Mouse (Mus musculus) kidney, adult 2 months (tissue): ENCODE data around the gene 2310033P09Rik. TPM values are rescaled to one million over a fixed set of nuclear protein-coding genes. Genes with fewer than 3 reads are reported as not detected.

Source experiments
- DNase-seq: peaks from one replicate; pipeline ENCODE4 v3.0.0; 2021
- H3K27ac ChIP-seq: fragments of 200-500 bp; 2 replicates; pipeline ENCODE4 v1.5.1; 2012; ENCODE audit warnings: low read depth, low read length, control low read depth, inconsistent platforms; ENCODE audit not compliant: insufficient read depth
- H3K27me3 ChIP-seq: fragments of 200-500 bp; replicated peaks from 2 replicates; pipeline ENCODE4 v1.6.1; 2012; ENCODE audit warnings: mild to moderate bottlenecking, moderate library complexity, low read length, inconsistent platforms; ENCODE audit not compliant: control insufficient read depth, insufficient read depth
- H3K36me3 ChIP-seq: fragments of 200-500 bp; 2 replicates; pipeline ENCODE4 v1.6.1; 2012; ENCODE audit warnings: mild to moderate bottlenecking, moderate library complexity, low read length, inconsistent platforms; ENCODE audit not compliant: control insufficient read depth, insufficient read depth
- H3K4me1 ChIP-seq: fragments of 200-500 bp; 2 replicates; pipeline ENCODE4 v1.6.1; 2011; ENCODE audit warnings: low read length; ENCODE audit not compliant: control insufficient read depth, insufficient read depth
- H3K4me3 ChIP-seq: fragments of 200-500 bp; 2 replicates; pipeline ENCODE4 v1.5.1; 2011; ENCODE audit warnings: mild to moderate bottlenecking, low read depth, low read length, control low read depth; ENCODE audit not compliant: insufficient read depth
- CTCF ChIP-seq: fragments of 200-500 bp; conservative IDR thresholded peaks from 2 replicates; pipeline ENCODE4 v1.5.1; 2011; ENCODE audit warnings: low read depth, mild to moderate bottlenecking, control low read depth, low read length, moderate library complexity, mixed read lengths; ENCODE audit not compliant: insufficient read depth, insufficient read length
- POLR2A ChIP-seq: fragments of 200-500 bp; IDR thresholded peaks from one replicate; pipeline ENCODE4 v1.6.1; 2011; ENCODE audit warnings: low read depth, low read length, control low read depth
- WGBS: fragments of 180-500 bp; shearing (Covaris S2); methylation state at CpG from one replicate; pipeline ENCODE4 v1.1.7; 2018; 5-methylcytosine and 5-hydroxymethylcytosine counted together
- polyA plus RNA-seq: library from polyadenylated mRNA; depleted of rRNA; stranded (reverse); fragments of >200 nt; gene quantifications from 2 replicates; pipeline ENCODE4 v1.2.3, GENCODE M21; 2012; rRNA removed

2310033P09Rik gene
- polyA plus RNA-seq, 1 experiment: 22.1 TPM

- Histone ChIP-seq H3K36me3 (no peaks in the 10 kb centered on the region), H3K27me3 (no peaks in the 10 kb centered on the region; the same call in 1 of the 2 replicates), H3K27ac (no peak overlapping the region), H3K4me3 (no peak overlapping the region), H3K4me1 (no peaks in the 10 kb centered on the region)
- no peak for DNase-seq
- TF ChIP-seq POLR2A (no peak), CTCF (no peak)
- WGBS: 48% methylated on average over 10 of the region's 10 CpGs
These were observed 40.0 kb downstream of the 2310033P09Rik start for GRCm38 (mm10) chr11:59248101-59248500.

- Histone ChIP-seq H3K27ac (no peak overlapping the region), H3K4me3 (no peak overlapping the region), H3K4me1 (no peaks in the 10 kb centered on the region), H3K36me3 (no peaks in the 10 kb centered on the region), H3K27me3 (no peaks in the 10 kb centered on the region)
- no peak for TF ChIP-seq POLR2A
- DNase-seq: no peak
- 87% methylated on average over 7 of the region's 7 CpGs for WGBS
These were observed 51.5 kb downstream of the 2310033P09Rik start for GRCm38 (mm10) chr11:59259647-59260046.

Other genes starting within 250 kb of the 2310033P09Rik start
- gene Trim11, start 230.2 kb upstream of the 2310033P09Rik start, polyA plus RNA-seq: 19.4 and 20.7 TPM in 2 replicates
- gene Obscn, start 71.9 kb upstream of the 2310033P09Rik start, polyA plus RNA-seq: 0.15 and 6.2 TPM in 2 replicates
- gene Iba57, start 44.6 kb upstream of the 2310033P09Rik start, polyA plus RNA-seq: 8.3 and 8.8 TPM in 2 replicates
- 1.4 and 1.8 TPM in 2 replicates for gene Gjc2, start 25.1 kb upstream of the 2310033P09Rik start, polyA plus RNA-seq
- gene Guk1, start 16.1 kb upstream of the 2310033P09Rik start, polyA plus RNA-seq: 137 and 144 TPM in 2 replicates
- gene Mrpl55, start 5.8 kb upstream of the 2310033P09Rik start, polyA plus RNA-seq: 56.3 and 58.2 TPM in 2 replicates
- gene Arf1, start 19.9 kb downstream of the 2310033P09Rik start, polyA plus RNA-seq: 490 and 503 TPM in 2 replicates
- gene Wnt3a, start 82.4 kb downstream of the 2310033P09Rik start, polyA plus RNA-seq: not detected in 2 replicates
- 1.7 and 1.8 TPM in 2 replicates for gene Wnt9a, start 98.6 kb downstream of the 2310033P09Rik start, polyA plus RNA-seq
- gene Prss38, start 167.3 kb downstream of the 2310033P09Rik start, polyA plus RNA-seq: not detected in 2 replicates
- gene Jmjd4, start 241.7 kb downstream of the 2310033P09Rik start, polyA plus RNA-seq: 6.2 and 7.2 TPM in 2 replicates
- gene Snap47, start 242.9 kb downstream of the 2310033P09Rik start, polyA plus RNA-seq: 91.7 and 104 TPM in 2 replicates